Mouse (Mus musculus): ENCODE results near the gene Cdh4.

- no peak for TF ChIP-seq EP300 (IDR thresholded peaks at IDR 0.05; ENCODE audit: low read depth)
- TF ChIP-seq CTCF (IDR thresholded peaks at IDR 0.05; ENCODE audit: low read depth) = no peak
Measured at GRCm38 (mm10) chr2:179555928-179556327, 113.7 kb downstream of the Cdh4 start.
